Mouse (Mus musculus) kidney, embryonic 14.5 days (tissue): ENCODE measurements around the gene Tbkbp1. TPM values are rescaled to one million over a fixed set of nuclear protein-coding genes. Genes with fewer than 3 reads are reported as not detected.
A peak's percentile ranks its signal among the peaks of the same experiment; 100 is the strongest.

ENCODE experiments used
- ATAC-seq: fragments of 200-750 bp; cut with Nextera tagmentation; 2 replicates; pipeline ENCODE4 v1.8.0; 2017; ENCODE audit warnings: moderate number of reproducible peaks, mild to moderate bottlenecking, moderate TSS enrichment, moderate library complexity; ENCODE audit not compliant: low FRiP score, low TSS enrichment
- H3K27ac ChIP-seq: fragments of 300-500 bp; sonication (generic); 2 replicates; pipeline ENCODE4 v1.5.1; 2014; ENCODE audit warnings: low read depth, mild to moderate bottlenecking, low read length, moderate library complexity, mixed read lengths
- H3K27me3 ChIP-seq: fragments of 300-500 bp; sonication (generic); 2 replicates; pipeline ENCODE4 v1.6.1; 2014; ENCODE audit warnings: mild to moderate bottlenecking, low read length; ENCODE audit not compliant: control insufficient read depth, insufficient read depth
- H3K36me3 ChIP-seq: fragments of 300-500 bp; sonication (generic); 2 replicates; pipeline ENCODE4 v1.6.1; 2014; ENCODE audit warnings: low read length, mixed read lengths; ENCODE audit not compliant: control insufficient read depth, insufficient read depth
- H3K4me1 ChIP-seq: fragments of 300-500 bp; sonication (generic); 2 replicates; pipeline ENCODE4 v1.6.1; 2014; ENCODE audit warnings: low read length, mixed read lengths; ENCODE audit not compliant: control insufficient read depth, insufficient read depth
- H3K4me2 ChIP-seq: fragments of 300-500 bp; sonication (generic); replicated peaks from 2 replicates; pipeline ENCODE4 v1.6.1; 2014; ENCODE audit warnings: low read depth, mild to moderate bottlenecking, low read length
- H3K4me3 ChIP-seq: fragments of 300-500 bp; sonication (generic); 2 replicates; pipeline ENCODE4 v1.5.1; 2014; ENCODE audit warnings: mild to moderate bottlenecking, low read length
- H3K9ac ChIP-seq: fragments of 300-500 bp; sonication (generic); 2 replicates; pipeline ENCODE4 v1.6.1; 2014; ENCODE audit warnings: low read depth, mild to moderate bottlenecking, low read length, moderate library complexity
- H3K9me3 ChIP-seq: fragments of 300-500 bp; sonication (generic); 2 replicates; pipeline ENCODE4 v1.6.1; 2016; ENCODE audit warnings: low read length; ENCODE audit not compliant: control insufficient read depth
- WGBS: fragments of 180-500 bp; shearing (Covaris S2); extraction: QIAGEN DNeasy Blood & Tissue Kit; methylation state at CpG from one replicate; pipeline ENCODE4 v1.1.7; 2014; 5-methylcytosine and 5-hydroxymethylcytosine counted together
- polyA plus RNA-seq: library from polyadenylated mRNA; unstranded; fragments of >200 nt; fragmentation: Nextera tagmentation; extraction: Ambion mirVana; gene quantifications from 2 replicates; pipeline ENCODE4 v1.2.1, GENCODE M21; 2014

Tbkbp1 gene
- polyA plus RNA-seq, 1 experiment from 2014 or later, result 6.8 TPM

- 0 out of 2 replicates have a peak, but pooled peaks cover under 1% of the 10 kb centered on the region for H3K4me1 ChIP-seq
- peaks cover 16% of the 10 kb centered on the region for H3K27me3 ChIP-seq
- no peak overlapping the region for H3K4me2 ChIP-seq
- H3K9me3 ChIP-seq, result no peaks in the 10 kb centered on the region
- WGBS, result 83% methylated on average over 16 of the region's 16 CpGs
- no peaks in the 10 kb centered on the region for H3K36me3 ChIP-seq
- no peak for ATAC-seq
- H3K9ac ChIP-seq, result no peak overlapping the region
- no peak overlapping the region for H3K4me3 ChIP-seq
- no peak overlapping the region for H3K27ac ChIP-seq
Observed at GRCm38 (mm10) chr11:97108976-97109375, 42.3 kb downstream of the Tbkbp1 start.

- ATAC-seq, result no peak
- Histone ChIP-seq H3K4me2 (no peak overlapping the region), H3K9ac (no peak overlapping the region), H3K9me3 (no peaks in the 10 kb centered on the region), H3K4me1 (no peaks in the 10 kb centered on the region), H3K4me3 (no peak overlapping the region), H3K27ac (no peak overlapping the region), H3K36me3 (no peaks in the 10 kb centered on the region), H3K27me3 (peaks cover 10% of the 10 kb centered on the region; the same call in 1 of the 2 replicates)
- WGBS, result 95% methylated on average over 9 of the region's 9 CpGs
Observed at GRCm38 (mm10) chr11:97104091-97104483, 47.2 kb downstream of the Tbkbp1 start.

GRCm38 (mm10) chr11:97103163-97104090, 47.9 kb downstream of the Tbkbp1 start:
- Histone ChIP-seq H3K4me1 (0 out of 2 replicates have a peak, but pooled peaks cover 2% of the 10 kb centered on the region), H3K9me3 (no peaks in the 10 kb centered on the region), H3K36me3 (no peaks in the 10 kb centered on the region), H3K27me3 (peaks cover 14% of the 10 kb centered on the region; the same call in 1 of the 2 replicates), H3K9ac (no peak overlapping the region), H3K27ac (no peak overlapping the region), H3K4me2 (no peak overlapping the region), H3K4me3 (no peak overlapping the region)
- no peak for ATAC-seq
- 91% methylated on average over 10 of the region's 10 CpGs for WGBS

- H3K4me2 ChIP-seq, result no peak overlapping the region
- no peak overlapping the region for H3K4me3 ChIP-seq
- no peak overlapping the region for H3K27ac ChIP-seq
- H3K36me3 ChIP-seq, result no peaks in the 10 kb centered on the region
- H3K9ac ChIP-seq, result no peak overlapping the region
- H3K9me3 ChIP-seq, result no peaks in the 10 kb centered on the region
- H3K27me3 ChIP-seq, result peaks cover 20% of the 10 kb centered on the region; the same call in 1 of the 2 replicates
- 0 out of 2 replicates have a peak, but pooled peaks have one; percentile 46 for ATAC-seq
- 19% methylated on average over 9 of the region's 9 CpGs for WGBS
- H3K4me1 ChIP-seq, result 0 out of 2 replicates have a peak, but pooled peaks cover 2% of the 10 kb centered on the region
Observed at GRCm38 (mm10) chr11:97101722-97102121, 49.6 kb downstream of the Tbkbp1 start.

- peak overlapping the region; percentile 5; the same call in 1 of the 2 replicates for H3K4me2 ChIP-seq
- H3K27me3 ChIP-seq, result peaks cover 20% of the 10 kb centered on the region; the same call in 1 of the 2 replicates
- H3K27ac ChIP-seq, result no peak overlapping the region
- H3K4me3 ChIP-seq, result 0 out of 2 replicates have a peak overlapping the region, but pooled peaks have one; percentile 3
- H3K9me3 ChIP-seq, result no peaks in the 10 kb centered on the region
- 12% methylated on average over 18 of the region's 18 CpGs for WGBS
- no peaks in the 10 kb centered on the region for H3K36me3 ChIP-seq
- 0 out of 2 replicates have a peak, but pooled peaks cover 2% of the 10 kb centered on the region for H3K4me1 ChIP-seq
- peak; percentile 35; the same call in 1 of the 2 replicates for ATAC-seq
- H3K9ac ChIP-seq, result no peak overlapping the region
Observed at GRCm38 (mm10) chr11:97098791-97099190, 52.5 kb downstream of the Tbkbp1 start.

GRCm38 (mm10) chr11:97094600-97094999, 56.7 kb downstream of the Tbkbp1 start:
- H3K27ac ChIP-seq, result no peak overlapping the region
- H3K9ac ChIP-seq, result no peak overlapping the region
- ATAC-seq, result no peak
- H3K4me1 ChIP-seq, result 0 out of 2 replicates have a peak, but pooled peaks cover 2% of the 10 kb centered on the region
- no peak overlapping the region for H3K4me2 ChIP-seq
- no peak overlapping the region for H3K4me3 ChIP-seq
- no peaks in the 10 kb centered on the region for H3K9me3 ChIP-seq
- WGBS, result 68% methylated on average over 2 of the region's 2 CpGs
- H3K36me3 ChIP-seq, result no peaks in the 10 kb centered on the region
- H3K27me3 ChIP-seq, result peaks cover 15% of the 10 kb centered on the region; the same call in 1 of the 2 replicates

- no peaks in the 10 kb centered on the region for H3K27me3 ChIP-seq
- no peaks in the 10 kb centered on the region for H3K9me3 ChIP-seq
- no peak overlapping the region for H3K4me3 ChIP-seq
- ATAC-seq, result no peak
- no peaks in the 10 kb centered on the region for H3K36me3 ChIP-seq
- 80% methylated on average over 6 of the region's 6 CpGs for WGBS
- peaks cover 9% of the 10 kb centered on the region for H3K4me1 ChIP-seq
- no peak overlapping the region for H3K4me2 ChIP-seq
- no peak overlapping the region for H3K27ac ChIP-seq
- no peak overlapping the region for H3K9ac ChIP-seq
Observed at GRCm38 (mm10) chr11:97086365-97086764, 64.9 kb downstream of the Tbkbp1 start.
